Mouse (Mus musculus) midbrain, embryonic 11.5 days (tissue): ENCODE data around the gene Snrpb2. TPM values are rescaled to one million over a fixed set of nuclear protein-coding genes. Genes with fewer than 3 reads are reported as not detected.
A peak's percentile ranks its signal among the peaks of the same experiment; 100 is the strongest.

Source experiments
- ATAC-seq: fragments of 200-750 bp; cut with Nextera tagmentation; 2 replicates; pipeline ENCODE4 v1.8.0; 2017; ENCODE audit warnings: moderate TSS enrichment, moderate library complexity; ENCODE audit not compliant: low FRiP score
- DNase-seq: peaks from one replicate; pipeline ENCODE4 v3.0.0; 2015; ENCODE audit warnings: low spot score; ENCODE audit errors: missing footprints
- H3K27ac ChIP-seq: fragments of 300-500 bp; sonication (generic); 2 replicates; pipeline ENCODE4 v1.5.1; 2014; ENCODE audit warnings: low read depth, low read length
- H3K27me3 ChIP-seq: fragments of 300-500 bp; sonication (generic); 2 replicates; pipeline ENCODE4 v1.6.1; 2014; ENCODE audit warnings: mild to moderate bottlenecking, low read length, moderate library complexity, mixed read lengths; ENCODE audit not compliant: control insufficient read depth, insufficient read depth
- H3K36me3 ChIP-seq: fragments of 300-500 bp; sonication (generic); 2 replicates; pipeline ENCODE4 v1.6.1; 2014; ENCODE audit warnings: mild to moderate bottlenecking, low read length, moderate library complexity, mixed read lengths; ENCODE audit not compliant: control insufficient read depth, insufficient read depth
- H3K4me1 ChIP-seq: fragments of 300-500 bp; sonication (generic); 2 replicates; pipeline ENCODE4 v1.6.1; 2014; ENCODE audit warnings: low read length; ENCODE audit not compliant: control insufficient read depth, insufficient read depth
- H3K4me2 ChIP-seq: fragments of 300-500 bp; sonication (generic); 2 replicates; pipeline ENCODE4 v1.6.1; 2014; ENCODE audit warnings: mild to moderate bottlenecking, moderate library complexity
- H3K4me3 ChIP-seq: fragments of 300-500 bp; sonication (generic); 2 replicates; pipeline ENCODE4 v1.5.1; 2014; ENCODE audit warnings: low read depth, low read length
- H3K9ac ChIP-seq: fragments of 300-500 bp; sonication (generic); 2 replicates; pipeline ENCODE4 v1.6.1; 2014; ENCODE audit warnings: low read length
- H3K9me3 ChIP-seq: fragments of 300-500 bp; sonication (generic); 2 replicates; pipeline ENCODE4 v1.6.1; 2016; ENCODE audit warnings: low read length; ENCODE audit not compliant: control insufficient read depth
- WGBS: fragments of 180-500 bp; shearing (Covaris S2); extraction: QIAGEN DNeasy Blood & Tissue Kit; methylation state at CpG from one replicate; pipeline ENCODE4 v1.1.7; 2014; 5-methylcytosine and 5-hydroxymethylcytosine counted together
- polyA plus RNA-seq: library from polyadenylated mRNA; unstranded; fragments of >200 nt; fragmentation: Nextera tagmentation; extraction: Ambion mirVana; gene quantifications from 2 replicates; pipeline ENCODE4 v1.2.1, GENCODE M21; 2014

Gene Snrpb2
- polyA plus RNA-seq, 1 experiment from 2014 or later = 152 TPM

- DNase-seq = peak; percentile 90
- no peaks in the 10 kb centered on the region for H3K36me3 ChIP-seq
- H3K27me3 ChIP-seq = no peaks in the 10 kb centered on the region; the same call in 1 of the 2 replicates
- peaks cover 9% of the 10 kb centered on the region for H3K4me1 ChIP-seq
- peak overlapping the region; percentile 17 for H3K4me2 ChIP-seq
- 19% methylated on average over 10 of the region's 10 CpGs for WGBS
- H3K9me3 ChIP-seq = no peaks in the 10 kb centered on the region
- ATAC-seq = peak; percentile 85
- no peak overlapping the region for H3K4me3 ChIP-seq
- H3K9ac ChIP-seq = no peak overlapping the region
- peak overlapping the region; percentile 62 for H3K27ac ChIP-seq
These were observed 30.2 kb upstream of the Snrpb2 start for GRCm38 (mm10) chr2:143032378-143033255.

DNA sequence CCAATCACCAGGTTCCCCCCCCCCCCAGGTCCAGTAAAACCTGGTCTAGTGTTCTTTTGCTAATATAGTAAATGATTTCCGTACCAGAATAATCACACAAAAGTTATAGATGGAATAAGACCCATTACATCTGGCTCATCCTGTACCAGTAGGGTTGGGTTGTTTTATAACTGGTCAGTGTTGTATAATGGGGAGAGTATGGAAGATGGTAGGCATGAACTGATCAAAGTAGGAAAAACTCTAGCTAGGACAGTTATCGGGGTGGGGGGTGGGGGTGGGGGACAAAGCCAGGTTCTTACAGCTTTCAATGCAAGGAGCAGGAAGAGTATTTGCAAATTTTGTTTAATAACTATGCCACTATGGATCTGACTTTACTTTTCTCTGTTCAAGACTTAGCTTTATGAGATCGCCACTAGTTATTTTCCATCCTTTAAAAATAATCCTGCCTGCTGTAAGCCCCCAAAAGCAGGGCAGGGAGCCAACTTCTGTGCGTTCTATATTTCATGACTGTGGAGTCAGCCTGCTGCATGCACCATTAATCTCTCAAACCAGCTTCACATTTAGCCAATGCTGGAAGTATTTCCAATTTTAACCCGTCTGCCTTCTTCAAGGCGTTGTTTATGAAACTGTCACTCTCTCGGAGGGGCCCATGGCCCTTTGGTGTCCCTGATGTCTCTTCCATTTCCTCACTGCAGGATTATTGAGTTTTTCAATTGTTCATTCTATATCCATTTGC is 28.3 kb upstream of the Snrpb2 start:
- no peak overlapping the region for H3K9ac ChIP-seq
- H3K27me3 ChIP-seq = no peaks in the 10 kb centered on the region; the same call in 1 of the 2 replicates
- H3K4me3 ChIP-seq = no peak overlapping the region
- WGBS = 83% methylated on average over 7 of the region's 7 CpGs
- no peaks in the 10 kb centered on the region for H3K9me3 ChIP-seq
- peaks cover 9% of the 10 kb centered on the region for H3K4me1 ChIP-seq
- ATAC-seq (no peak), DNase-seq (no peak)
- H3K4me2 ChIP-seq = no peak overlapping the region
- H3K36me3 ChIP-seq = no peaks in the 10 kb centered on the region
- H3K27ac ChIP-seq = no peak overlapping the region

DNA sequence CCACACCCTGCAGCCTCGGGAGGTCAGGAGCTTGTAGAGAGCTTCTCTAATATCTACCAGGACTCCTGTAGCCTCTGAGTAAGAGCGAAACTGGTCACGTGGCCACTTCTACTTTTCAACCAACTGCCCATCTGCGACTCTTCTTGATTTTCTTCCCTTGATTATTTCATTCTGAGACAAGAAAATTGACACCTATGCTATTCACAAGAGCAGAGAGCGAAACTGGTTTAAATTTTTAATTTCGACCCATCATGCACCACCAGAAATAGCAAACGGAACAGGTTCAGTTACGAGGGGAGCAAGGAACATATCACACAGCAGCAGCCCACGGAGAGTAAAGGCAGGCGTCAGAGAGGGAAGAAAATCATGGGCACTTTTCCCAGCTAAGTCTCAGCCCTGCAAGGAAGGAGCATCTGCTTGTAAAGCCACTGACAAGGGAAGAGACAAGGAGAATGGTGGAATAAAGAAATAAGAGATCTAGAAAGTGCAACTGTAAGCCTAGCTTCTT is 27.7 kb upstream of the Snrpb2 start:
- no peaks in the 10 kb centered on the region for H3K36me3 ChIP-seq
- no peak overlapping the region for H3K4me2 ChIP-seq
- H3K4me3 ChIP-seq = no peak overlapping the region
- no peak overlapping the region for H3K9ac ChIP-seq
- no peaks in the 10 kb centered on the region; the same call in 1 of the 2 replicates for H3K27me3 ChIP-seq
- DNase-seq = no peak
- WGBS = 79% methylated on average over 10 of the region's 10 CpGs
- no peak overlapping the region for H3K27ac ChIP-seq
- H3K4me1 ChIP-seq = peaks cover 9% of the 10 kb centered on the region
- H3K9me3 ChIP-seq = no peaks in the 10 kb centered on the region
- ATAC-seq = no peak

DNA sequence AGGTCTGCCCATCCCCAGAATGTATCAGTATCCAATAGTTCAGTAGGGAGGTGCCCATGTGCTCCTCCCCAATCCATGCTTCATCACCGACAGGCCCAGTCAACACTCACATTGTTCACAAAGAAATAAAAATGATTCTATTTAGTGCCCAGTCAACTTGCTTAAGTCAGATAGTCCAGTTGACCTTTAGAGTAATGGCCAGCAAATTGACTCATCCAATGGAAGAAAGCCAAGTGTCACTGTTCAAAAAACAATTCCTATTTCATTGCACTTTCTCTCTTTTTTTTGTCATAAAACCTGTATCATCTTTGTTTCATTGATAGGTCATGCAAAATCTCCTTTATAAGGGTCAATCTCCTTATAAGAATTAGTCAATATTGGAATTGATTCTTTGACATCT is 21.2 kb upstream of the Snrpb2 start:
- WGBS = 90% methylated on average over 1 of the region's 1 CpGs
- no peak for ATAC-seq

DNA sequence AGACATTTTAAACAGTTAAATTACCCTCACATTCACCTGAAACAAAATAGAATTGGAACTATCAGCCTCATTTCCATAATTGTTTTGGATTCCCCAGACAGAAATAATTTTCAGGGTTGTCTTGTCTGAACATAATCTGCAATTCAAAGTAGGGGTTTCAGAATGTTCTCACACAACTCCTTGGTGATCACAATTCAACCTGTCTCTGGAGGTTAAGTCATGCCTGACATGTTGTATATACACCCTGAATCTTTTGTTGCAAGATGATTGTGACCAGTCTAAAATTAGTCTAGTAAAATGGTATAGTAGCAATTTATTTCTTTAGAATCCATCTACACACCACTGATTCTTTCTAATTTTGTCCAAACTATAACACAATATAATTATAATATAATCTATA is 7.6 kb upstream of the Snrpb2 start:
- peak; percentile 60 for DNase-seq
- no peaks in the 10 kb centered on the region for H3K27me3 ChIP-seq
- H3K9me3 ChIP-seq = no peaks in the 10 kb centered on the region
- no peaks in the 10 kb centered on the region for H3K36me3 ChIP-seq
- peak; percentile 57; the same call in 1 of the 2 replicates for ATAC-seq
- no peaks in the 10 kb centered on the region for H3K4me1 ChIP-seq
- no peak overlapping the region for H3K9ac ChIP-seq
- H3K4me2 ChIP-seq = no peak overlapping the region
- H3K27ac ChIP-seq = no peak overlapping the region
- H3K4me3 ChIP-seq = no peak overlapping the region

More for the DNA sequence above, 21.2 kb upstream of the Snrpb2 start:
- H3K4me3 ChIP-seq = no peak overlapping the region
- H3K27me3 ChIP-seq = no peaks in the 10 kb centered on the region
- H3K9ac ChIP-seq = no peak overlapping the region
- H3K36me3 ChIP-seq = no peaks in the 10 kb centered on the region
- DNase-seq = peak; percentile 47
- H3K27ac ChIP-seq = no peak overlapping the region
- no peak overlapping the region for H3K4me2 ChIP-seq
- H3K4me1 ChIP-seq = no peaks in the 10 kb centered on the region
- no peaks in the 10 kb centered on the region for H3K9me3 ChIP-seq

DNA sequence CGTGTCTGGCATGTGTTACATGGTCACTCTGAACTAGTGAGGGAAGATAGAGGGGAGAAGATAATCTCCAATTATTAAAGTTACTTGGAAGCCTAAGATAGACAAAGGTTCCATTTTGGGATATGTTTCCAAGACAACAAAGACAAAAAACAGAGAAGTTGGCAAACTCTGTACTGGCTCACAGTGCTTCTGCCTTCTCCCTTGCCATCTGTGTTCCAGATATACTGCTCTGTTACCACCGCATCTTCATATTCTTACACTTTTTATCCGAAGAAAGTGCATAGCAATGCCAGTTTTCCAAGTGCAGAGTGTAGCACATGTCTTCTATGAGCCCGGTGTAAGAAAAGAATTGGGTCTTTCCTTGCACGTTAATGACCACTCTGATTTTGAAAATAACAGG is 6.1 kb upstream of the Snrpb2 start:
- H3K9me3 ChIP-seq = no peaks in the 10 kb centered on the region
- peak; percentile 61 for DNase-seq
- H3K27ac ChIP-seq = no peak overlapping the region

DNA sequence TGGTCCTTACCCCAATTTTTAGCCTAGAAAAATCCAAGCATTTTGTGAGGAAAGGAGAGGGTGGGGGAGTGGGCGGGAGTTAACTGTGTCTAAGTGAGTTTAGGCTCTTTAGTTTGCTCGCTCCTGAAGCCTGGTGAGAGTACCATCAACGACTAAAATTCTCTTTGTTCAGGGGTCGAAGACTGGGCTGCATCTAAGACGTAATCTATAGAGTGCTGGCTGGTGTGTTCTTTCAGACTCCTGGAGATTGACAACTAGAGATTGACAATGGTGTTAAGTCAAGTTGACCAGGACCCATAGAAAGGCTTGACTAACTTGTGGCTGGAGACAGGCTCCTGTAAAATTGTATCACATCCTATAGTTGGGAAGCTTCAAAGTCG is 417 bp upstream of the Snrpb2 start:
- DNase-seq = no peak
- WGBS = 34% methylated on average over 6 of the region's 6 CpGs
- no peaks in the 10 kb centered on the region for H3K9me3 ChIP-seq
- H3K36me3 ChIP-seq = peaks cover 5% of the 10 kb centered on the region; the same call in 1 of the 2 replicates
- peaks cover 3% of the 10 kb centered on the region; the same call in 1 of the 2 replicates for H3K4me1 ChIP-seq
- H3K27ac ChIP-seq = no peak overlapping the region
- peak overlapping the region; percentile 81 for H3K4me3 ChIP-seq
- peak overlapping the region; percentile 36; the same call in 1 of the 2 replicates for H3K9ac ChIP-seq
- ATAC-seq = peak; percentile 76; the same call in 1 of the 2 replicates
- H3K27me3 ChIP-seq = no peaks in the 10 kb centered on the region
- H3K4me2 ChIP-seq = peak overlapping the region; percentile 51

More for the DNA sequence above, 6.1 kb upstream of the Snrpb2 start:
- Histone ChIP-seq H3K36me3 (no peaks in the 10 kb centered on the region), H3K27me3 (no peaks in the 10 kb centered on the region), H3K9ac (no peak overlapping the region), H3K4me1 (no peaks in the 10 kb centered on the region), H3K4me2 (no peak overlapping the region), H3K4me3 (no peak overlapping the region)
- WGBS = 75% methylated on average over 5 of the region's 5 CpGs
- no peak for ATAC-seq

GRCm38 (mm10) chr2:143065914-143066313 is 3.1 kb downstream of the Snrpb2 start:
- Histone ChIP-seq H3K4me1 (peaks cover 3% of the 10 kb centered on the region; the same call in 1 of the 2 replicates), H3K9me3 (no peaks in the 10 kb centered on the region), H3K9ac (no peak overlapping the region), H3K27me3 (no peaks in the 10 kb centered on the region), H3K4me2 (no peak overlapping the region), H3K4me3 (no peak overlapping the region), H3K36me3 (peaks cover 13% of the 10 kb centered on the region; the same call in 1 of the 2 replicates), H3K27ac (no peak overlapping the region)
- 93% methylated on average over 3 of the region's 3 CpGs for WGBS
- ATAC-seq = no peak
- DNase-seq = no peak
